Mouse (Mus musculus): ENCODE data around the gene Bloc1s6. TPM values are rescaled to one million over a fixed set of nuclear protein-coding genes. Genes with fewer than 3 reads are reported as not detected.

Bloc1s6 gene
- 16.0 TPM for polyA plus RNA-seq (2012; fragmentation: generic; extraction: Trizol)

DNA sequence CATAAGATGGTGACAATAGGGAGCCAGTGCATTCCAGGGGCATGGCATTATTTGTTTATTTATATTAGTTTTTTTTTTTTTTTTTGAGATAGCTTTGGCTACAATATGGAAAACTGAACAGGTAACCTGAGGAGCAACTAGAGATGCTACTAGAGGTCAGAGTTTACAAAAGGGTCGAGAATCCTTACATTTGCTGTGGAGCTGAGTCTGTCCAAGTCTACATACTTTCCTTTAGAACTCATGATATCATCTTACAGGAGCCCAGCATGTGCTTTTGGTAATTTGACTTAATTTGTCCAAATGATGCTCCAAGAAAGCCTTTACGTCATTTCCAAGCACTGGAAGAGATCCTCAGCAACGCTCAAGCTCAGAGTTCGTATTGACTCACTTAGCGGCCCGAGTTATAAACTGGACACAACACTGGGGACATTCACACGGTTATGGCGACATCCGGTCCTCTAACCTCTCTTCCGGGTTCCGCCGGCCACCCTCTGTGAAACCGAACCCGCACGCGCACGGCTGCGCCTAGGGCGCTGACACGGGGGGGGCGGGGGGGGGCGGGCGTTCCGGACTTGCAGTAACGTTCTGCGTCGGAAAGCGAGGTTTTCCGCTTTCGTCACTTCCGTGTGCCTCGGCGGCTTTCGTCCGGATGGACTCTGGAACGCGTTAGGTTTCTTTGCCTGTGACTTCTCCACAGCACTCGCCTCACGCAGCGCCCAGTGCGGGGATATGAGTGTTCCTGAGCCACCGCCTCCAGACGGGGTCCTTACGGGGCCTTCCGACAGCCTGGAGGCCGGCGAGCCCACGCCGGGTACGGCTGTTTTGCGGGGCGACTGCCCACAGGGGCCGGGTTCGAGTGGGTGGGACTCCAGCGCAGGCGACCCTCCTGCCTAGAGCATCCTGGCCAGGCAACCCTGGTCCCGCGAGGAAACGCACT lies at the start of gene Bloc1s6:
TSS of gene Bloc1s6 (plus strand) at position 610 of the 937 bp plus-strand sequence.
- Histone ChIP-seq H3K4me3 (peak within 1 kb of the TSS; percentile 61), H3K27me3 (ENCODE audit: control insufficient read depth, insufficient read depth, insufficient read length) (no peaks in the 10 kb centered on the region), H3K79me2 (ENCODE audit: control insufficient read depth, insufficient read depth) (peaks cover 46% of the 10 kb centered on the region), H3ac (ENCODE audit: control insufficient read depth, insufficient read length) (peak within 1 kb of the TSS; percentile 25), H3K4me2 (ENCODE audit: low read depth) (peak within 1 kb of the TSS; percentile 85), H3K36me3 (ENCODE audit: control insufficient read depth, insufficient read depth) (no peaks in the 10 kb centered on the region)
- no peak for TF ChIP-seq MYOG (IDR thresholded peaks at IDR 0.05; ENCODE audit: control insufficient read depth in 1 of 3, insufficient read depth in 1 of 3, insufficient read length in 2 of 3, low read depth in 2 of 3)
- TF ChIP-seq TCF12 (IDR thresholded peaks at IDR 0.05; ENCODE audit: insufficient read depth, poor library complexity, severe bottlenecking), result no peak
- TF ChIP-seq POLR2AphosphoS2 (IDR thresholded peaks at IDR 0.05; ENCODE audit: insufficient read length, low read depth), result no peak
- no peak for TF ChIP-seq TCF3 (IDR thresholded peaks at IDR 0.05; ENCODE audit: insufficient read length, low read depth)
- peak; percentile 41 for TF ChIP-seq MAX (IDR thresholded peaks at IDR 0.05; ENCODE audit: low read depth)
- TF ChIP-seq SRF (IDR thresholded peaks at IDR 0.05; ENCODE audit: control insufficient read depth, insufficient read length, low read depth), result peak; percentile 6
- TF ChIP-seq CEBPB (IDR thresholded peaks at IDR 0.05; ENCODE audit: insufficient read depth, poor library complexity, severe bottlenecking), result no peak
- no peak for TF ChIP-seq E2F4 (IDR thresholded peaks at IDR 0.05; ENCODE audit: insufficient read depth)
- peak; percentile 59 for TF ChIP-seq POLR2A (IDR thresholded peaks at IDR 0.05; ENCODE audit: insufficient read length, low read depth)
- no peak for TF ChIP-seq REST (IDR thresholded peaks at IDR 0.05; ENCODE audit: insufficient read depth, insufficient read length)
- TF ChIP-seq MYOD1 (IDR thresholded peaks at IDR 0.05; ENCODE audit: control insufficient read depth in 1 of 3, insufficient read length in 2 of 3, low read depth in 2 of 3), result no peak
- TF ChIP-seq USF1 (IDR thresholded peaks at IDR 0.05; ENCODE audit: low read depth), result no peak

DNA sequence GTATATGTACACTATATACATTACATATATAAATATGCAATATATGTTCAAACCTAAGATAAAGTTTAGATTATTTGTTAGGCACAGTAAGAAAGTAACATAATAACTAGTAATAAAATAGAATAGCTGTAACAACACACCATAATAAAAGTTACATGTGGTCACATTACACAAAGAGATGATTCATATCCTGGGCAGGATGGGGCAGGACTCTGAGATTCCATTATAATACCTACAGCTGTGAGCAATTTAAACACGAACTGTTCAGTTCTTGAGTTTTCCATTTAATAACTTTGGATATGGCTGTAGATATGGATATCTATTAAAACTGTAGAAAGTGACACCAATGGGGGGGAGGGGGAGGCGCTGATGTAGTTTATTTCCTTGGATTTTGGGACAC lies 40.8 kb upstream of the Bloc1s6 start:
- TF ChIP-seq CEBPB (IDR thresholded peaks at IDR 0.05; ENCODE audit: insufficient read depth, poor library complexity, severe bottlenecking) (0 out of 2 replicates have a peak, but pooled peaks have one; percentile 32), TCF12 (IDR thresholded peaks at IDR 0.05; ENCODE audit: insufficient read depth, poor library complexity, severe bottlenecking) (no peak)
- peak overlapping the region; percentile 72 for H3K4me2 ChIP-seq (ENCODE audit: low read depth)
- no peak overlapping the region for H3ac ChIP-seq (ENCODE audit: control insufficient read depth, insufficient read length)
- H3K27me3 ChIP-seq (ENCODE audit: control insufficient read depth, insufficient read depth, insufficient read length), result no peaks in the 10 kb centered on the region
- H3K4me3 ChIP-seq, result no peak overlapping the region
- H3K36me3 ChIP-seq (ENCODE audit: control insufficient read depth, insufficient read depth), result peaks cover 7% of the 10 kb centered on the region
- H3K79me2 ChIP-seq (ENCODE audit: control insufficient read depth, insufficient read depth), result peaks cover 92% of the 10 kb centered on the region

DNA sequence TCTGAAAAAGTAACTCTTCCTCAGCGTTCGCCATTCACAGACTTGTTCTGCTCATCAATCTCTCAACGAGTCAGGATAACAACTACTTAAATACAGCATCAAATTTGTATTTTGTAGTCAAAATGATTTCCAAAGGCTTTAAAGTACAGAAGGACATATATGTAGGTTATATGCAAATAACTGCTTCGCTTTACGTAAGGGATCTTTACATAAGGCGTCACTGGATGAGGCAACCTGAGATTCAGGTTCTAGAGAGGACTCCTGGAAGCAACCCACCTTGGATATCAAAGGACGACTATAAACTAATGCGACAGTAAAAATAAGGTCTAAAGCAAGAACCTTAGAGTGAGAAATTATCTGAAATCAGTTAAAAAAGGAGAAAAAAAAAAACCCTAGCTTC lies 37.3 kb upstream of the Bloc1s6 start:
- H3ac ChIP-seq (ENCODE audit: control insufficient read depth, insufficient read length), result no peak overlapping the region
- peak overlapping the region; percentile 83 for H3K4me3 ChIP-seq
- H3K27me3 ChIP-seq (ENCODE audit: control insufficient read depth, insufficient read depth, insufficient read length), result no peaks in the 10 kb centered on the region
- peaks cover 57% of the 10 kb centered on the region for H3K79me2 ChIP-seq (ENCODE audit: control insufficient read depth, insufficient read depth)
- TF ChIP-seq MYOD1 (IDR thresholded peaks at IDR 0.05; ENCODE audit: control insufficient read depth in 1 of 3, insufficient read length in 2 of 3, low read depth in 2 of 3) (no peak), SRF (IDR thresholded peaks at IDR 0.05; ENCODE audit: control insufficient read depth, insufficient read length, low read depth) (no peak)
- H3K4me2 ChIP-seq (ENCODE audit: low read depth), result peak overlapping the region; percentile 72
- H3K36me3 ChIP-seq (ENCODE audit: control insufficient read depth, insufficient read depth), result no peaks in the 10 kb centered on the region

DNA sequence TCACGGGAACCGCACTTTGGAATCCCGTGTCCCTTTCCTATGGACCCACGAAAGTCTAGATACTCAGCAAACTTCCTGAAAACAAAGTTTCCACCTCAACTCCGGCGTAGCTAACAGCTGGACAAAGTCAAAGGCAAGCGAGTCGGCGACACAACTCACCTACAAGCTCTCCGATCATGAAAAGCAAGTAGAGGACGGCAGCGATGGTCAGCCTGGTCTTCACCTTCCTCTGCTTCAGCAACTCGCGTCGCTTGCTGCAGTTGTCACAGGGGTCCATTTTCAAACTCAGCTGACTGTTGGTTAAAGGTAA lies 36.5 kb upstream of the Bloc1s6 start:
- Histone ChIP-seq H3K79me2 (ENCODE audit: control insufficient read depth, insufficient read depth) (peaks cover 49% of the 10 kb centered on the region), H3K4me2 (ENCODE audit: low read depth) (peak overlapping the region; percentile 72), H3K4me3 (peak overlapping the region; percentile 83), H3ac (ENCODE audit: control insufficient read depth, insufficient read length) (peak overlapping the region; percentile 92), H3K27me3 (ENCODE audit: control insufficient read depth, insufficient read depth, insufficient read length) (no peaks in the 10 kb centered on the region), H3K36me3 (ENCODE audit: control insufficient read depth, insufficient read depth) (no peaks in the 10 kb centered on the region)
- TF ChIP-seq SRF (IDR thresholded peaks at IDR 0.05; ENCODE audit: control insufficient read depth, insufficient read length, low read depth) (no peak), E2F4 (IDR thresholded peaks at IDR 0.05; ENCODE audit: insufficient read depth) (no peak), REST (IDR thresholded peaks at IDR 0.05; ENCODE audit: insufficient read depth, insufficient read length) (no peak), TCF3 (IDR thresholded peaks at IDR 0.05; ENCODE audit: insufficient read length, low read depth) (no peak), USF1 (IDR thresholded peaks at IDR 0.05; ENCODE audit: low read depth) (no peak), POLR2AphosphoS2 (IDR thresholded peaks at IDR 0.05; ENCODE audit: insufficient read length, low read depth) (no peak), MYOG (IDR thresholded peaks at IDR 0.05; ENCODE audit: control insufficient read depth in 1 of 3, insufficient read depth in 1 of 3, insufficient read length in 2 of 3, low read depth in 2 of 3) (no peak), MAX (IDR thresholded peaks at IDR 0.05; ENCODE audit: low read depth) (no peak), POLR2A (IDR thresholded peaks at IDR 0.05; ENCODE audit: insufficient read length, low read depth) (no peak), MYOD1 (IDR thresholded peaks at IDR 0.05; ENCODE audit: control insufficient read depth in 1 of 3, insufficient read length in 2 of 3, low read depth in 2 of 3) (no peak), CEBPB (IDR thresholded peaks at IDR 0.05; ENCODE audit: insufficient read depth, poor library complexity, severe bottlenecking) (no peak), TCF12 (IDR thresholded peaks at IDR 0.05; ENCODE audit: insufficient read depth, poor library complexity, severe bottlenecking) (no peak)
